Mouse (Mus musculus) layer of hippocampus, adult 11-12 months (tissue): ENCODE data around the gene Gse1.

Experiments
- DNase-seq: peaks from one replicate; pipeline ENCODE4 v3.0.0; 2022; ENCODE audit warnings: low spot score

Gene Gse1

DNA sequence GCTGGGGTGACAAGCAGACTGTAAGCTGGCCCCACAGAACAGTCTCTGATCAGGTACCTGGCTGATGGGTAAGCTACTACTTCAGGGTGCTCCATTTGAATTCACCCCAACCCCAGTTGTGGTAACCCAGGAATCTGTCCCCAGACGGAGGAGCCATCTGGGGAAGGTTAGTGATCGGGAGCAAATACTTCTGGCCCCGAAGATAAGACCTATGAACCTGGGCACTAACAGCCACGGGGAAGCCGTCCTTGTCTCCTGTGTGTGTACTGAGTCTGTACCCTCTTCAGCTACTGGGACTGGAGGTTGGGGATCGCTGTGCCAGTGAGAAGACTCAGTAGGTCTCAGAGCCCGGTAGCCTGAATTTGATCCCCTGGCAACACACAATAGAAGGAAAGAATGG is 173.5 kb downstream of the Gse1 start:
- no peak for DNase-seq

DNA sequence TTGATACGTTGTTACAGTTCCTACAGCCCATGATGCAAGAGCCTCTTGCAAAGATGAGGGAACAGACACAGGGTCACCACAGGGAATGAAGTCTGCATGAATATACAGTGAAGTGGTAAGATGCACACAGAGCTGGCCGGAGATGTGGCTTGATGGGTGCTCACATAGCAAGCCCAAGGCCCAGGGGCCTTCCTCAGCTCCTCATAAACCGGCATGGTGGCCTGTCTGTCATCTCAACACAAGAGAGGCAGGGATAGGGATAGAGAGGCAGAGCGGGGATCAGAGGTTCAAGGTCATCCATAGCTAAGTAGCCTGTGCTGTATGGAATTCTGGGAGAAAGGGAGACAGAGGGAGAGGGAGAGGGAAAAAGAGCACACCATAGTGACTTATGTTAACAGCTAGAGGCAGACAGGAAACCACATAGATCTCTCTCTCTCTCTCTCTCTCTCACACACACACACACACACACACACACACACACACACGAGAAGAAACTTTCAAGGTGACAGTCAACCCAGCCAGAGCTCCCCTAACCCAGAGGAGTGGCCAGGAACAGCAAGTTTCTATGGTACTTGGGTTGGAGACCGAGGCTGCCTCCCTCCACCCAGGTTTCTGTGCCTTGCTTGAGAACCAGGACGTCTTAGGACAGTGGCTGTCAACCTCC is 175.5 kb downstream of the Gse1 start:
- DNase-seq: no peak

DNA sequence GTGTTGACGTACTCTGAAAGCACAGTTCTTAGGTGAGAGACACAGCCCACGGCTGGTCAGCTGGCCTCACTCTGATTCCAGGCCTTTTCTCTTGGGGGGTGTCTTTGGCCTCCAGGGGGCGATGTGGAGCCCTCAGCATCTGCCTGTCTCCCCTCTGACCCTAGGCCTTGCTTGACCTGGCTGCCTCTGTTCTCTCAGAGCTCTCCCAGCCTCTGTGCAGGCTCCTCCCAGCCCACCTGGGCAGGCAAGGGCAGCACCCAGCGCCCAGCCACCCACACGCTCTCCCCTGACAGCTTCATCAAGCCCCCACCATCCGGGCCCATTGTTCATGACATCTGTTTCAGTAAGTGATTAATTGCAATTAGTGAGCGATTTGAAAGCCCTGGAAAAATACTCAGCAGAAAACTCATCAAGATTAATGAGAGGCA is 176.4 kb downstream of the Gse1 start:
- peak; percentile 70 for DNase-seq

DNA sequence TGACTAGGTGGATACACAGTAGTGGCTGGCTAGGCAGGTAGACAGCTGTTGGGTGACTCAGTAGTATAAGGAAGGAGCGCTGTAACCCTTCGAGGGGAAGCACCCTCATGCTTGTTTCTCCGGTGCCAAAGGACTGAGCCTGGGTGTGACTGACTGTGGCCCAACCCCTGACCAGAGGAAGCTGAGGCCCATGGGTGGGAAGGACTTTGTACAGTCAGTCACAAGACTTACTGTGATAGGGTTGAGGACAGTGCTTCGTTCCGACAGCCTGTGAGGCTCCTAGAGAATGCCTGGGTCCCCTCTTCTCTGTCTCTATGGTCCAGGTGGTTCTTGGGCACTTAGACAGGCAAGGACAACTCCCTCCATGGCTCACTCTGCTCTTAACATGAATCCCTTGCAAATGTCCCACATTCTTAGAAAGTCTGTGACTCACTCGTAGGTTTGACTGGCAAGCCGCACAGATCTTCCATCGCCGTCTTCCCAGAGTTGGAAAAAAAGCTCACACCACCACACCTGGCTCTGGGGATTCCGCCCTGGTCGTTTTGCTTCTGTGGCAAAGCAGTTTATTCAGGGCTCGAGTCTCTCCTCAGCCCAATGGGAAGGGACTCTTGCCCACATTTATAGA is 177.9 kb downstream of the Gse1 start:
- DNase-seq: no peak

DNA sequence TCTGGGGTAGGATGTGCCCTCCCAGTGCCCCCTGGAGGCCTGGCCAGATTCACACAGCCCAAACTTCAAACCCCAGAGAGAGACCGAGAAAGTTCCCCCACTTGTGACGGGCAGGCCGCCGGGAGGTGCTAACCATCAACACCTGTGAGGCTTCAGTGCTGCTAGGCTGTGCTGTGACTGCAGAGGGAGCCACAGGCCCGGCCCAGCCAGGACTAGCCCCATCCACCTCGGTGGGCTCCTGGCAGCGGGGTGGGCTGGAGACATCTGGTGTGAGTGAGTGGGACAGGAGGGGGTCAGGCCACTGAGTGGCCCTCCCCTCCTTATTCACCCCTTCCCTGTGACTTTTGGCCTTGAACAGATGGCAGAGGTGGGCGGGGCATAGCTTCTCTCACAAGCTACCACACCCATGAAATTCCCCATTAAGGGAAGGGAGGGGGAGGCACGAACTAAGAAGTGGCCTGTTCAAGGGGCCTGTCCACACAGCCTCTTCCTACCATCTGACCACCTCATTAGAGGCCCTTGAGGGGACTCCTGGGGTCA is 179.5 kb downstream of the Gse1 start:
- DNase-seq: no peak

DNA sequence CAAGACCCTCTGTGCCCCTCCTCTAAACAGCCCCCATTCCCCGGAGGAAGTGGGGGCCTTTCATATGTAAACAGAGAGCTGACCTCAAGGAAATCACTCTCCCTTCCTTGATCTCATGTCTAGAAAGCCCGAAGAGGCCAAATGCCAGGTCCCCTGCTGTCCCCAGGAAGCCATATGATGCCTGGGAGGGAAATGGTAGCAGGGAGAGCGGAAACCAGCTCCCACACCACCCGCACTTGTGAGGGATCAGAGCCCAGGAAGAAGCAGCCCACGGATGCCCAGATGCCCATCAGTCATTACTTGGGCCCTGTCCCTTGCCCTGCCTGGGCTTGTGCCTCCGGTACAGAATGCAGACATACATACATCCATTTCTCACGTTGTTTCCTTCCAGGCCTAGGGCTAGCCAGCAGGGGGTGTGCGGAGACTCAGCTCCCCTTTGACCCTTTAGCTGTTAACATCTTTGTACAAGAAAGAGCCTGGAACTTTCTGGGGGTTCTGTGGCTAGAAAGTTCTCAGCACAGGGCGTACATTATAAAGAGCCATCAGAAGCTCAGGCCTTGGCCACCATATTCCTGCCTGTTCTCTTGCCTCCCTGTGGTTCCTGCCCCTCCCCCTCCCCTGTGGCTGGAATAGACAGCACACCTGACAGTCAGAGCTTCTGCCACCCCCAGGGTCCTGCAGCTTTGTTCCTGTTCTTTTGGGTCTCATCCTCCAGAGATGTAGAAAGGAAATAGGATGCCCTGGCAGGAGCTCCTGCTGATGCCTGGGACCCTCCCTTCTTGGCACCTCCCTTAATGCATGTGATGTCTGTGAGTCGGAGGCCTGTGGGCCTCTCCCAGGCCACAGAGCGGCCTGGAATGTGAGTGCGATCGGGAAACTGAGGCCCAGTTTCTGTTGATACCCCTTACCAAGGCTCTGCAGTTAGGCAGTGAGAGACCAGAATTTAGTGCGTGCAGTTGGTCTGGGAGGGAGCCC is 180.3 kb downstream of the Gse1 start:
- no peak for DNase-seq

DNA sequence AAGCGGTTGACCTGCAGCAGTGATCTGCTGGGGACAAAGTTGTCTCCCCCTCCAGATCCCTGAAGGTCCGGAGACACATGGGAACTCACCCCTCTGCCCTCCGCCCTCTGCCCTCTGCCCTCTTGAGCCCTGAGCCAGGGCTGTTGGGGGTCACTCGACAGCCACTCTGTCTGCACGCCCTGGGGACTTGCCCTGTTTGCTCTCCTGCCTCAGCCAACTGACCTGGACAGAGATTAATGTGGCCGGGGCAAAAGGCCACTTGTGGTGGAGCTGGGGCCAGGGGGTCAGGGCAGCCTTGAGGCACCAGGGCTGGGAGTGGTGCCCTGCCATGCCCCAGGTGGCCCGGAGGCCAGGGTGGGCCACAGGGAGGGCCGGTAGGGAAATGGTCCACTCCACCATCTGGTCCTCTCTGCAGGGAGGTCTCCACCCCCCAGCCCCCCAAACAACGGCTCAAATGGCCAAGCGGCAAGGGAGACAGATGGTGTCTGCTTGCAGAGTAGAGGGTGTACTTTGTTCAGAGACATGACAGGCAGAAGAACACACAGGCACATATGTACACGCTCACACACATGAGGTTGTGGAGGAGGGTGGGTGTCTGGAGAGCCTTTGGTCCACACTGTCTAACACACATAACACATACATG is 181.2 kb downstream of the Gse1 start:
- no peak for DNase-seq

DNA sequence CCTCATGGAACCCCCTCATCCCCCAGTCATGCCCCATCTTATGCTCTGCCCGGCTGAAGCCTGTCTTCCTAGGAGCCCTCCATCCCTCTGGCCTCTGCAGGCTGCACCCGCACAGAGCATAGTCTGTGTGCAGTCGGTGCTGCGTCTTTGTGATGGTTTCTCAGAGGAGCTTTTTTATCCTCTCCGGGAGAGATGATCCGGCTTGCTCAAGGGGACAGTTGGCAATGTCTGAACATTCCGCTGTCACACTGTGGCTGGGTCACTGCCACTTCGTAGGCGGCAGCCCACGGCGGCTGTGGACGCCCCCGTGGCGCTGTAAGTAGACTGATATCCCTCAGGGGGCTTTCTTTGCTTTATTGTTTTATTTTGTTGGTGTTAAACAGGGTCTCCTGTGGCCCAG is 182.8 kb downstream of the Gse1 start:
- DNase-seq: no peak

DNA sequence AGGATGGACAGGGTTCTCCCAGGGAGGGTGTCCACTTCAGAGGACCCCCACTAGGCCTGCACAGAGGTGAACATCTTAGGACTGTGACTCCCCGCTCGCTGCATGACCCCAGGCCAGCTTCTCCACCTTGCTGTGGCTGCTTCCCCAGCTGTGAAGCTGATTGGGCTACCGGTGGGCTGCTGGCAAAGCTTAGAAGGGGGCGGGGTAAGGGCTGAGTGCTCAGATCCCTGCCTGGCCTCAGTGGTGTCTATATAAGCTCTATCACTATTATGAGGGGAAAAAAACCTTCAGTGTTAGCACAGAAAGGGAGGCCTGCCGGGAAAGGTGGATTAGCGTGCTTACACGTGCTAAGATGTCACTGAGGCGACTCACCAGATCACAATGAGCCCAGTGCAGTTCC is 183.6 kb downstream of the Gse1 start:
- DNase-seq: no peak

DNA sequence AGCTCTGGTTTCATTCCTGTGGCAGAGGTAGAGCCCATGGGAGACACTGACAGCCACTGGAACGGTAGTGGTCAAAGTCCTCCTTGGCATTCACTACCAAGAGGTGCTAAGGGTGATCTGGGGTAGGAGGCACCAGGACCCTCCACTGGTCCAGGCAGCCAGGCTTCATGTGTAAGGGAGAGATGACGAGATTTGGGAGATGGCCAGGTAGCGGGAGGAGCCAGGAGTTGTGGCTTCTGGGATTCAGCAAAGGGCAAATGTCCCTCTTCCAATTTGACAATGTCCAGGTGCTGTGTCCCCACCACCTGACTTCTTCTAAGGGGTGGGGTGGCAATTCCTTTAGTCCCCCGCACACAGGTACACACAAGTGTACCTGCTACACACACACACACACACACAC is 184.1 kb downstream of the Gse1 start:
- DNase-seq: no peak

DNA sequence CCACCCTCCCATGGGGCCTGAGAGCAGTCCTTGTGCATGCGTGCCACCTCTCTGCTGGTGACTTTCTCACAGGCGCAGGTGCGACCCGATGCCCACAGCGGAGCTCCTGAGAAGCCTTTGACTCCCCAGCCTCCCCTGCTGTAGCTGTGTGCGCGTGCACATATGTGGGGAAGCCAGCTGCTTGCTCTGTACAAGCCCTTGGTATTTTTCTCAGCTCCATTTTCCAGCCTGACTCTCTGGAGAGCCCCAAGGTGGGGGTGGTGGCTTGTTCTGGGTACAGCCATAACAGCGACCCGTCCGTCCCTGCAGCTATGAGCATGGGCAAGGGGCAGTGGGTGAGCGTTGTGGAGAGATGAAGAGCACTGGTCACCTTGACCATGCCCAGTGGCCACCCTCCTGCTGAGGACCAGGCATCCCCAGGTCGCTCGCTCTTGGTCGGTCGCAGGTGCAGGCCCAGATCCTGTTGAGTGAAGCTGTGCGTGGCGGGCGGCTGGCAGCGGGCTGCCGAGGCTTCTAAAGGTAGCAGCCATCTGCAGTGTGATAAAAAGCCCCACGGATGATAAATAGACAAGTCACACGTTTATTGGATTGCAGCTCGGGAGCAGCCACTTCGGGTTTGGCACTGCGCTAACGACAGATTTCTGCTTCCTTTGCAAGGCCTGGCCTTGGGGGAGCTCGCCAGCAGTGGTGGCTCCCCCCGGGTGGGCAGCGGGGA is 184.8 kb downstream of the Gse1 start:
- DNase-seq: peak; percentile 64

DNA sequence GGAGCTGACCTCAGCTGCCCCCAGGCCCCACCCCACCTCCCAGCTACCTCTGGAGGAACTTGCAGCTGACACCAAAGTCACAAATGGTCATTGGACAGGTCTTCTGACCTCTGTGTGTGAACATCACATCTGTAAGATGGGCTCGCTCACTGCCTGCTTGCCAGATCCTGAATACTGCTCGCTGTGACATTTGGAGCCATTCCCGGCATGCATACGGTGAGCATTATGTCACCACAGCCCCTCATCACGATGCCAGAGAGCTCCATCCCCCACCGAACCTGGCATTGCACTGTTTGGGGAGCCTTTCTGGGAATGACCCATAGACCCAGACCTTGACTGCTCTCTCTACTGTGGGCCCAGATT is 185.4 kb downstream of the Gse1 start:
- DNase-seq: no peak

DNA sequence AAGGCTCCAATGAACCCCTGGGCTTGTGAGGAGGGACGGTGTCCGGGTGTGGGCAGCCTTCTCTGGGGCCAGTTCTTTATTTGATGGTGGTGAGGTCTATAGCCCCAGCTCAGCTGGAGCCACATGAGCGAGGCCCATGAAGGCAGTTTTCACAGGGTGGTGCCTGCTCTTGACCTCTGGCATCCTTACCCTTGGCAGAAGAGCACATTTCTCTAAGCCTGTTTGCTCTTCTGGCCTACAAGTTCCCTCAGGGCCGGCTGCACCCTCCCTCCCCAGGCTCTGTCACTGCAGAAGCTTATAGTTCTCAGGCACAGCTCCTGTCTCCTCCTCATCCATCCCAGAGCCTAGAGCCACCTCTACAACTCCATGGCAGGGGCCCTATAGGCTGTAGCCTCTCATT is 186.0 kb downstream of the Gse1 start:
- DNase-seq: no peak

DNA sequence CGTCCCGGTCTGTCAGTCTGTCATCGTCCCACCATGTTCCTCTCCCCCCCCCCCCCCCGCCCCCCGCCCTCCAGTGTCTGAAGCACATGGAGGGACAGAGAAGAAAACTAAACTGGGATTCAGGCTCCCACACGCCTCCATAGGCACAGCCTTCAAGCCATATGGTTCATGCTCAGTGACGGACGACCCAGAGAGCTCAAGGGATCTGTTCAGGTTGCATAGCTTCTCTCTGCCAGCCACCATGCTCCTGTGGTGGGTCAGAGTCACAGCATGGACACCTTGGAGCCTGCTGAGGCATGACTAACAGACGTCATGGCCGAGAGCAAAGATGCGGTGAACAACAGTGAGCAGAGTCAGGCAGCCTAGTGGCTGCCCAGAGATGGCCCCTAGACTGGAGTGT is 187.2 kb downstream of the Gse1 start:
- DNase-seq: no peak

DNA sequence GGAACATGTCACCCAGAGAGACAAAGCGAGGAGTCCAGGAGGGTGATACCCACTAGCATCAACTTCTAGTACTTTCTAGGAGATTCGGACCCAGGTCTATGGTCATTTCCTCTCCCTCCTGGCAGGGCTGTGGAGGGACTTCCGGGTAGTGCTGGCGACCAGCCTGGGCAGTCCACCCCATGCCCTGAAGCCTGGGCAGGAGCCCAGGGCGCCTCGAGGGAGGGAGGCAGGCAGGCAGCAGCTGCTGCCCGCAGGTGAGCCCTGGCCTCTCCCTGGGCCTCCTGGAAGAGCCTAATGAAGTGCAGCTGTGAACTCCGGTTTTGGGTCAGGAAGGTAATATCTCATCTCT is 187.9 kb downstream of the Gse1 start:
- no peak for DNase-seq

DNA sequence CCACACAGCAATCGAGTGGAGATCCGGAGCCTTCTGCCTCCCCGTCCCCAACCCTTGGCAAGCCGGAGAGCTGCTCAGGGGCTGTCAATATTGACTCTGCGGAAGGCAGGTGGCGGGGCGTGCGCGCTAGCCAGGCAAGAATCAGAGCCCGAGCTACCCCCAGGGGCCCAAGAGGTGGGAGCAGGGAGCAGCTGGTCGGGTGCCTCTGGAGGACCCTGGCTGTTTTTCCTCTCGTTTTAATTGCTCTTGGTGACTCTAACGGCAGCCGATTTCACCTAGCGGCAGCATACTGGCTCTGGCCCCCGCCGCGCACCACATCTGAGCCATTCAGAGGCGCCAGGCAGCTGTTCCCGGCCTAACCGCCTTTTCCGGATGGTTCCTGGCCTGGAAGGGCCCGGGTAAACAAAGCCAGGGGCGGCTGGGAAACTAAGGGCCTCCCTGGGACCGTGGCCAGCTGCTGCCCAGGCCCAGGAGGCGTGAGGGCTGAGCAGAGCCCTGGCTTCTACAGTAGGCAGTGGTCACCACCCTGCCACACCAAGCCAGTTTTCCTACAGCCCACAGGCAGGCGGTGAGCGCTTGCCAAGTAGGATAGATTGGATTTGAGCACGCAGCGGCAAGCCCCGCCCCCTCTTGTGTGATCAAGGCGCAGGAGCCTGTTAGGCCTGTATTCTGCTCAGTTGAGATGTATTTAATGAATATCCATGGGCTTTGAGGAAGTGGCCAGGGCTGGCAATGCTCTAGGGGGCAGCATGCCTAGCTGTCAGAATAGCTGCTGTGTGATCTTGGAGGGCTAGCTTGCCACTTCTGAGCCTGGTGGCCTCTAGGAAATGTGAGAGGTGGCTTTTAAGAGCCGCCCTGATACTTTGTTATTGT is 188.5 kb downstream of the Gse1 start:
- peak; percentile 69 for DNase-seq

DNA sequence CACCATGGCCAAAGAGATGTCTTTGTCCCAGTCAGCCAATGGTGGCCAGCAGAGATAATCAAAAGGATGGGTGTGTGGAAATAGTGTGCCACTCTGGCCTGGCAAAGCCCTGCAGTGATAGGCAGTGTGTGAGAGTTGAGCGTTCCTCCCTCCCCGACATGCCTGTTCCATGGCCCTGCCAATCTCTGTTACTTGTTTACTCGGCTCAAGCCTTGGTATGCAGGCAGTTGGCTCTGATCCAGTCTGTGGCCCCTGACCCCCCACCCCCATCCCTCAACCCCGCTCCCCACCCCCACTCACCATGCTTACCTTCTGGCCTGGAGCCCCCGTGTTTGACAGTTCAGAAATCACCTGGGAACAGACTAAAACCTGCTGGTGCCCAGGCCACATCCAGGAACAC is 189.9 kb downstream of the Gse1 start:
- DNase-seq: no peak

DNA sequence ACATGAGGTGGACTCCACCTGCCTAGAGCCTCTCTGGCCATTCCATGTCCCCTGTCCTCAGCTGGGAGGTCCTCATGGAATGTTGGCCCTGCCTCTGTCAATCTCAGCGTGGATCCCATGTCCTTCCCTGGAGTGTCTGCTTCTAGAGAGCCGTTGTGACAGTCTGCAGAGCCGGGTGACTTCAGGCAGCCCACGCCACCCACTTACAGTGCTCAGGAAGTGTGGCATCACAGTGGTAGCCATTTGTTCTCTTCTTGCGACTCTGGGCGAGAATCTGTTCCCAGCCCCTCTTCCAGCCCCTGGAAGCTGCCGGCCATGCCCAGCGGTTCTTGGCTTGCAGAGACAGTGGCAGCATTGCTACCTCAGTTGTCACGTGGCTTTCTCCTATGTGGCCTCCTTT is 191.4 kb downstream of the Gse1 start:
- DNase-seq: no peak

DNA sequence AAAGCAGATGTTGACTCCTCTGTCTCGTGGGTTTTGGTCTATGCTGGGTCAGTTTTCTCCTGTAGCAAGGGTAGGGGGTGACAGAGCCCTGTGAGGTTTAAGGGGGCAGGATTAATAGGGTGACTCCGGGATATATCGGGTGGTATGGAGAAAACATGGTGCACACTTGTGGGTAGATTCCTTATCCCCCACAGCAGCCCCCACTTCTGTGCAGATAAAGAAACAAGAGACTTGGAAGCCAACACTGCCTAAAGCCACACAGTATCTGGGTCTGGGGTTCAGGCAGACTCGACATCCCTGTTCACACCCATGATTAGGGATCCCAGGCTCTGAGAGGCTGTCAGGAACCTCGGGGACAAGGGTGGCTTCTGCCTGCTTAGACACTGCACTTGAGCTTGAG is 192.0 kb downstream of the Gse1 start:
- no peak for DNase-seq

DNA sequence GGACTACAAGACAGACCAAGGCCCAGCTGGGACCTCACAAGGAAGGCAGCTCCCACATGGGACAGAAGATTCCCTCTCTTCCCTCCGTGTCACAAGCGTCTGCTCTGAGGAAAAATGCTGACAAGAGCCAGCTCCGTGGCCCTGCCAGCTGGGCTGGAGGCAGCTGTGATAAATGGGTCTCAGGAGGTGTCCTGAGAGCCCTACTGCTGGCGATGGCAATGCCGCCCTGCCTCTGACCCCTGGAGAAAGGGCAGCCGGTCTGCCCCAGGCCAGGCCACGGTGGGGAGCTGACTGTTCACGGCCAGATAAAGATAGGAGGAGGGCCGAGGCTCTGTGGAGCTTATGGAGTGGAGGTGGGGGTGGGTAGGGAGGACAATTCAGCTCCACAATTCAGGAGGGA is 193.4 kb downstream of the Gse1 start:
- DNase-seq: no peak

DNA sequence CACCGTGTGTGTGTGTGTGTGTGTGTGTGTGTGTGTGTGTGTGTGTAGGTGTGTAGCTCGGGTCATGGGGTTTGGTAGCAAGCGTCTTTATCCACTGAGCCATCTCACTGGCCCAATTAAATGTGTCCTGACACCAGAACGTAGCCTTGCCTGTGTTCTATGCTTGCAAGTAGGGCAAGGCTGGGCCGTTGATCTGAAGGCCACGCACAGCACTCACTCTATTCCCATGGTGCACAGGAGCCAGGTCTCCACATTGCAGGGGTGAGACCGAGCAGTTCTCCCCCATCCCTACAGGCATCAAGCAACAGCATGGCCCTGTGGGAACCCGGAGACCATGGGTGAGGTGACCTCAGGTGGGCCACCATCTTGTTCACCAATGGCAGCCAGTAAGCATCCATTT is 194.0 kb downstream of the Gse1 start:
- no peak for DNase-seq
